Mouse (Mus musculus) heart, adult 18-20 months (tissue): Measurements from ENCODE around the gene Zkscan5. TPM values are rescaled to one million over a fixed set of nuclear protein-coding genes. Genes with fewer than 3 reads are reported as not detected.
A peak's percentile ranks its signal among the peaks of the same experiment; 100 is the strongest.
"Not testable (repeated sequence)": the region's sequence is repeated elsewhere in the genome, so short reads cannot be mapped to it uniquely, and the experiment has no call there.

Experiments used
- DNase-seq, 2 experiments: peaks; one replicate each; pipeline ENCODE4 v3.0.0; 2021 to 2022; ENCODE audit warnings: mixed read lengths in 1 of 2
- total RNA-seq, 2 experiments: library from RNA; stranded (reverse); gene quantifications; 2 replicates each; pipeline ENCODE4 v1.2.3; 2021

The Zkscan5 gene
- total RNA-seq, 2 experiments from 2014 or later, result 9.5 to 10.0 TPM

GRCm38 (mm10) chr5:145213505-145213904 is 9.1 kb downstream of the Zkscan5 start:
- no peak for DNase-seq

- no peak for DNase-seq
Measured at GRCm38 (mm10) chr5:145214679-145215078, 10.3 kb downstream of the Zkscan5 start.

- DNase-seq, result no peak
Measured at GRCm38 (mm10) chr5:145217746-145218145, 13.4 kb downstream of the Zkscan5 start.

- DNase-seq, result no peak
Measured at GRCm38 (mm10) chr5:145218206-145218605, 13.8 kb downstream of the Zkscan5 start.

GRCm38 (mm10) chr5:145218671-145219070 is 14.3 kb downstream of the Zkscan5 start:
- no peak for DNase-seq

- no peak for DNase-seq
Measured at GRCm38 (mm10) chr5:145219981-145220380, 15.6 kb downstream of the Zkscan5 start.

- DNase-seq, result no peak
Measured at GRCm38 (mm10) chr5:145222840-145223239, 18.5 kb downstream of the Zkscan5 start.

GRCm38 (mm10) chr5:145223395-145223794 is 19.0 kb downstream of the Zkscan5 start:
- no peak for DNase-seq

- DNase-seq, result no peak
Measured at GRCm38 (mm10) chr5:145226453-145226852, 22.1 kb downstream of the Zkscan5 start.

GRCm38 (mm10) chr5:145229283-145229682 is 24.9 kb downstream of the Zkscan5 start:
- not testable (repeated sequence) for DNase-seq

GRCm38 (mm10) chr5:145230641-145231040 is 26.3 kb downstream of the Zkscan5 start:
- no peak for DNase-seq

- DNase-seq, result peak; percentile 99
Measured at GRCm38 (mm10) chr5:145231367-145231871, 27.1 kb downstream of the Zkscan5 start, which contains the start of gene Zfp655. Gene Zfp655, plus strand, starts transcription at chr5:145231715.

- DNase-seq, result no peak
Measured at GRCm38 (mm10) chr5:145231893-145232411, 27.6 kb downstream of the Zkscan5 start.

GRCm38 (mm10) chr5:145234636-145235035 is 30.3 kb downstream of the Zkscan5 start:
- DNase-seq, result peak; percentile 17 to 40

- no peak for DNase-seq
Measured at GRCm38 (mm10) chr5:145249520-145249919, 45.2 kb downstream of the Zkscan5 start.

Other genes starting within 250 kb of the Zkscan5 start
- 10 to 100 TPM; 27.6 to 36.2 TPM for gene Smurf1, start 238.7 kb upstream of the Zkscan5 start, total RNA-seq
- gene Gm4871, start 171.8 kb upstream of the Zkscan5 start, total RNA-seq, result not detected
- not detected for gene 1700018F24Rik, start 161.6 kb upstream of the Zkscan5 start, total RNA-seq
- 10 to 100 TPM; 61.4 to 63.8 TPM for gene Arpc1a, start 120.7 kb upstream of the Zkscan5 start, total RNA-seq
- not detected for gene Kpna7, start 120.5 kb upstream of the Zkscan5 start, total RNA-seq
- 10 to 100 TPM; 65.3 to 67.4 TPM for gene Arpc1b, start 90.3 kb upstream of the Zkscan5 start, total RNA-seq
- gene Pdap1, start 64.3 kb upstream of the Zkscan5 start, total RNA-seq, result 10 to 100 TPM; 39.3 to 40.2 TPM
- gene Bud31, start 64.2 kb upstream of the Zkscan5 start, total RNA-seq, result 10 to 100 TPM; 57.0 to 58.9 TPM
- gene Ptcd1, start 37.5 kb upstream of the Zkscan5 start, total RNA-seq, result 10 to 100 TPM; 30.0 to 31.3 TPM
- 10 to 100 TPM; 11.4 to 12.9 TPM for gene Cpsf4, start 37.3 kb upstream of the Zkscan5 start, total RNA-seq
- 1,000 to 10,000 TPM; 1,105 to 1,150 TPM for gene Atp5j2, start 12.5 kb upstream of the Zkscan5 start, total RNA-seq
- gene Zkscan14, start 2.7 kb upstream of the Zkscan5 start, total RNA-seq, result 1 to 10 TPM; 6.5 to 7.3 TPM
- gene Zfp655, start 27.2 kb downstream of the Zkscan5 start, total RNA-seq, result 10 to 100 TPM; 30.7 to 32.6 TPM
- gene Zscan25, start 75.9 kb downstream of the Zkscan5 start, total RNA-seq, result 10 to 100 TPM; 10.7 to 11.2 TPM
- gene Cyp3a57, start 140.7 kb downstream of the Zkscan5 start, total RNA-seq, result not detected